Mouse (Mus musculus): ENCODE measurements around the gene Prkag2.

GRCm38 (mm10) chr5:25027673-25028072, 72.8 kb downstream of the Prkag2 start:
- TF ChIP-seq CTCF (conservative IDR thresholded peaks at IDR 0.05; ENCODE audit: low read length) (no peak), POU5F1 (IDR thresholded peaks at IDR 0.05; ENCODE audit: borderline replicate concordance, low read length) (no peak), NANOG (IDR thresholded peaks at IDR 0.05; ENCODE audit: borderline replicate concordance, low read length) (no peak)

Data from E14TG2a.4 (cell line).